Mouse (Mus musculus) skeletal muscle tissue, adult 2 months (tissue): ENCODE data around the gene Nxph1.

ENCODE experiments used
- DNase-seq: peaks from one replicate; pipeline ENCODE4 v3.0.0-alpha.2; 2012; ENCODE audit warnings: low read depth, low spot score

Gene Nxph1

GRCm38 (mm10) chr6:8959810-8960209 is 11.6 kb downstream of the Nxph1 start:
- DNase-seq, result no peak

- no peak for DNase-seq
These were observed 22.3 kb downstream of the Nxph1 start for GRCm38 (mm10) chr6:8970576-8970975.

GRCm38 (mm10) chr6:8979237-8979871 is 31.1 kb downstream of the Nxph1 start:
- no peak for DNase-seq

DNA sequence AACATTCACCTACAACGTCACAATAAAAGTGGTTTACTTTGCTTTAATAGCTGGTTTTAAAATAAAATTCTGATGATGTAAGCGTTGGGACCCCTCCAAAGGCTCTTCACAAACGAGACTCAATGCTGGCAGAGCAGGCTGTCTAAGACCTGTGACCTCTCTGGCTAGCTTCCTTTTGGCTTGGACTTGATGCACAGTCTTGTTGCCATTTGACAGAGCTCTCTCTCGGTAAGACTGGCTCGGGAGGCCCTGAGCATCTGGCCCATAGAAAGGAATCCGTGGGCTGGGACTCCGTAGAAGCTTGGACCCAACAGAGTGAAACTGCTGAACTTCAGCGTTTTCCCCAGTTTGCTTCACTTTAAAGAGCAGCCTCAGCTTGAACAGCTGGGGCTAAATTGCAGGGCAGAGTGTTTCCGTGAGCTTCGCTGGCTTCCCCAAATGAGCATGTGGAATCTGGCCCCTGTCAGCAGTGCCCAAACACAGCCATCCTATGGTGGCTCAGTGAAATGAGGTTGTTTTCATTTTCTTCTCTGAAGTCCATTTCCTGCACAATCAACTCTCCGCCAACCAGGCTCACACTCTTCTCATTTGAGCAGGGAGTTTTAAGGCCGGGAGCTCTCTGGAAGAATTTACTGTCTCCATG is 48.2 kb downstream of the Nxph1 start:
- DNase-seq, result peak; percentile 68

DNA sequence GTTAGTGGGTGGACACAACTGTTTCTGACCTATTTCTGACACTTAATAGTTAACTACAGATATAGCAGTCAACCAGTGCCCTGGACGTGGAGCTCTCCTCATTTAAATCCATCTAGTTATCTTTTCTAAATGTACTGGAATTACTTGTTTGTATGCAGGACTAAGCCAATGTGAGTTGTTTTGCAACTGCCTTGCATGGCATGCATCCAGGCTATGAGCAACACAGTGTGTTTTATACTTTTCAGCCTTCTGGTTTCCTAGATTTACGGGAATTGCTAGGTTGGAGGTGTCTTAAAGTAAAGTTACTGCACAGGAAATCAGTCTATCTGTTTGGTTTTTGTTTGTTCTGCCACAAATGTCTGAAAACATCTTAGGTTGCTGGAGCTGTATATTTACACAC is 49.1 kb downstream of the Nxph1 start:
- peak; percentile 14 for DNase-seq

DNA sequence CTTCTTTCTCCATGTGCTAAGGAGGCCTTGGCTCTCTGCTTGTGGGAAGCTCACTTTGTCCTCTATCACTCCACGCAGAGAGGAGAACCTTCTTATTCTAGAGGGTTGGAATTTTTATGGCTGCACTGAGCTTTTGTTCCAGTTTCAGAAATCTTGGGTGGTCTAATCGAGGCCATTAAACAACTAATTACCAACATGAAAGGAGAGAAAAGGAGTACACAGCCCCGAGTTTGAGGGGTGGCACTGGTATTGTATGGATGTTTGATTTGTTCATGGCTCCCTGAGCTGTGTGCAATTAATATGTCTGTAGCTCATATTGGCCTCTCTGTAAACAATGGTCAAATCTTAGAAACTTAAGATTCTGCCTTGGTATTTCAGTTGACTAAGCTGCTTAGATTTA is 54.5 kb downstream of the Nxph1 start:
- DNase-seq, result no peak

DNA sequence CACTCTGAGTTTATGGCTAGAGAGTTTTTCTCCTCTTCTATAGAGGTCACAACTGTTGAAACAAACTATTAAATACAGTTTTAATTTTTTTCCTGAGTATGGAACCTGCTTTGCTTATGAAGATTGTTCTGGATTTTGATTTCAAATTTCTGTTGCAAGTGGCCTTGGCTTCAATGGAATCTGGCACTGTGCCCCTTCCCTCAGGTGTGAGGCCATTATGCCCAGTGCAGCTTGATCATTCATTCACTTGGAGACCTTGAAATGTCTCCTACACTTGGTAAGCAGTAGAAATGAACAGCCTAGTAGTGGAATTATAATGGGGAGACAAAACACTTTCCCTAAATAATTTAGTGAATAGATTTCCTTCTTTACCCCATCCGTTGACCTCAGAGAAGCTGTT is 78.4 kb downstream of the Nxph1 start:
- no peak for DNase-seq

GRCm38 (mm10) chr6:9027146-9027545 is 78.9 kb downstream of the Nxph1 start:
- no peak for DNase-seq

- DNase-seq, result no peak
These were observed 80.3 kb downstream of the Nxph1 start for GRCm38 (mm10) chr6:9028501-9028900.

DNA sequence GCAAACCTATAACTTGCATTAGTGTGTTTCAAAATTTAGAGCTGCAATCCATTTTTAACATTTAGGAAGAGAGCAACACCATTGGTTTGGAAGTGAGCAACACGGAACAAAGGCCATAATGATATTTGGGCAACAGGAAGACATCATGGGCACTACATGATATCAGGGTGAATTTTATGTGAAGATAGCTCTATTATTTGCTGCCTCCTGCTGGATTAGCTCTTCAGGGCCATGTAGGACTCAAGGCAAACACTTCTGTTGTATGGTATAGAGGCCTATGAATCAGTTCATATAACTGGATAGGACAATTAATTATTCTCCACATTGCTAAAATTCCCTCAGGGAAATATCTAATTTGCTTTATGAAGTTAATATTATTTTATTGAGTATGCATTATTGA is 91.1 kb downstream of the Nxph1 start:
- no peak for DNase-seq

- DNase-seq, result no peak
These were observed 92.8 kb downstream of the Nxph1 start for GRCm38 (mm10) chr6:9040991-9041390.

GRCm38 (mm10) chr6:9042391-9042790 is 94.2 kb downstream of the Nxph1 start:
- no peak for DNase-seq

- no peak for DNase-seq
These were observed 98.6 kb downstream of the Nxph1 start for GRCm38 (mm10) chr6:9046815-9047214.

GRCm38 (mm10) chr6:9061261-9062105 is 113.3 kb downstream of the Nxph1 start:
- DNase-seq, result no peak

DNA sequence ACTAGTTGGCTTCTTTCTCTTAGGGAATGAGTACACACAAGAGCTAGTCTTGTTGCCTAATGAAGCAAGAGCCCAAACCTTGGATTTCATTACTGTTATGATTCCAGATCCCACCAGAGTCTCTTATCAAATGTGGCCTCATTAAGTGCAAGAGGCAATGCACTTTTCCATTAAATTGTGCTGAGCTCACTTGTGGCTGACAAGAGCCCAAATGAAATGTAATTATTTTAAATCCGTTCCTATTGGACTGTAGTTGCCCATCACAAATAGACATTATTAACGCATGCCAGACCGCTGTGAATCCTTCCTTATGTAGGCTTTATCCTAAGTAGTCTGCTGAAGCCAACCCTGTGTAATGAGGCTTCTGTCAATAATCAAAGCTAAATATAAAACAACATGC is 118.2 kb downstream of the Nxph1 start:
- DNase-seq, result no peak

GRCm38 (mm10) chr6:9069913-9070312 is 121.7 kb downstream of the Nxph1 start:
- no peak for DNase-seq

GRCm38 (mm10) chr6:9076463-9076862 is 128.2 kb downstream of the Nxph1 start:
- no peak for DNase-seq

- peak; percentile 7 for DNase-seq
These were observed 129.8 kb downstream of the Nxph1 start for GRCm38 (mm10) chr6:9077793-9078689.

DNA sequence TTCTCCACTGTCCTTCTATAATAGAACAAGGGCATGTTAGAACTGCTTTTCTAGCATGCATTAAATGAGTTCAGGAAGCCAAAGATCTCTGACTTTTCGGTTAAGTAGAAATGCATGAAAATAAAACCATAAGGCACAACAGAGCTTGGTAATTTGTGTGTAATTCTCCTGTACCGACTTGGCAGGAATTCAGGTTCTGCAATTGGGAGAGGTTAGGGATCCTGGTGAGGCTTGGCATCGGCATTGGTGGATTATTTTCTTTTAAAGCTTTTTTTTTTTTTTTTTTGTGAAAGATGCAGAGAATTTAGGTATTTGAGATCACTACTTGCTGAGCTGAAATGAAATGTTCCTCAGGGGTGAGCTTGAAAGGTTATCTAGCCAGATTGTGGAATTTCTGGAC is 135.6 kb downstream of the Nxph1 start:
- DNase-seq, result no peak

GRCm38 (mm10) chr6:9097345-9097744 is 149.1 kb downstream of the Nxph1 start:
- no peak for DNase-seq

DNA sequence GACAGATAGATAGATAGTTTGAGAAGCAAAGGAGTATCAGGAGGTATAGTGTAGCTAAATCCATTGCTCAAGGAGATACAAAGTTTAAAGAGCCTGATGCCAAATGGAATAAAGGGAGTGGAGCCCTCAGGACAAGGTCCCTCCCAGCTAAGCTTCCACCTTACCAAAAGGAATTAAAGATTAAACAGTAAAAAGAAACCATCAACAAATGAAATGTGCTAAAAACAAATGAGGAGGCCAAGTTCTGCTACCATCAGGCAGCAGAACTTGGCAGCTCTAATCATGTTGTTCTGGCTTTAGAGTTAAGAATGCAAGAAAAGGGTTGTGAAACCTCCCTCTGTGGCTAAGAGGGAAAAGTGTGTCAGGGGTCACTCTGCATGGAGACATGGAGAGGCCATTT is 159.1 kb downstream of the Nxph1 start:
- DNase-seq, result no peak

GRCm38 (mm10) chr6:9119136-9119535 is 170.9 kb downstream of the Nxph1 start:
- DNase-seq, result no peak
